Mouse (Mus musculus) central nervous system, embryonic 18 days (tissue): ENCODE data around the gene Ndst4. TPM values are rescaled to one million over a fixed set of nuclear protein-coding genes. Genes with fewer than 3 reads are reported as not detected.

Experiments used
- polyA plus RNA-seq: library from polyadenylated mRNA; depleted of rRNA; stranded (reverse); fragments of >200 nt; gene quantifications from 2 replicates; pipeline ENCODE4 v1.2.3, GENCODE M21; 2012; rRNA removed

Gene Ndst4
- polyA plus RNA-seq: 4.4 and 4.7 TPM in 2 replicates

GRCm38 (mm10) chr3:125403601-125404396 lies at the start of gene Ndst4:
Ndst4 (plus strand) TSS chr3:125404076.

